Mouse (Mus musculus): ENCODE data around the gene Gprasp1.
A peak's percentile ranks its signal among the peaks of the same experiment; 100 is the strongest.
"Not testable (repeated sequence)": the region's sequence is repeated elsewhere in the genome, so short reads cannot be mapped to it uniquely, and the experiment has no call there.

Gene Gprasp1

DNA sequence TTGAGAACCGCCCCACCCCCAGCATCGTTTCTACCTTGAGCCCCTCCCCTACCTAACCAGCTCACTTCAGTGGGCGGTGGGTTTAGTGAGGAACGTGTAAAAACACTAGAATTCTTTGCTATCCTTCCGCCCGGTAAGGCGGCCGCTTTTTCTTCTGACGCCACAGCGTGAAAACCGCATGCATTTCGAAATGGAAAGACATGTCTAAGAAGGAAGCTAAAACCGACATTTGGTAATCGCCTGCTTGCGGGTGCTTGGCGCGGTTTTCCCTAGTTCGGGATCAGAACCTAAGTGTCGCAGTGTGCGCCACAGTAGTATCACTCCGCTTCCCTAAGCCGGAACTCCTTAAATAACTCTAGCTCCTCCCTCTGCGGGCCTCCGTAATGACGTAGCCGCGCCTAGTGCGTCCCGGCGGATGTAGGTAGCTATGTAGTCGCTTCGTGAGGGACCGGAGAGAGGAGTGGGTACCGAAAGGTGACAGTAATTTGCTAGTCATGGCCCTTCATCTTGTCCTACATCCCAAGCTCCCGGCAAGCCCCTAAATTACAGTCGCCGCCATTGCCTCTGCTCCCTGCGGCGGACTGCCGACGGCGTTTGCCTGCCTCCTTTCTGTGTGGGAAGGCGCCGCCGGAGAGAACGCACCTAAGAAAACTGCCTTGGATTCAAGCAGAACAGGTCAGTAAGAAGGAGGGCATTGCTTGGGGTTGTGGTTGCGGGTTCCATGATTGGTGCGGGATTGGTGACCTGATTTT is at the start of gene Gprasp1, which contains the start of gene Armcx5:
Gene Gprasp1 (plus strand): TSS at position 430 of the 752 bp plus-strand sequence.
Gene Armcx5 (plus strand): TSS at position 430 of the 752 bp plus-strand sequence.
- DNase-seq, result peak; percentile 72

DNA sequence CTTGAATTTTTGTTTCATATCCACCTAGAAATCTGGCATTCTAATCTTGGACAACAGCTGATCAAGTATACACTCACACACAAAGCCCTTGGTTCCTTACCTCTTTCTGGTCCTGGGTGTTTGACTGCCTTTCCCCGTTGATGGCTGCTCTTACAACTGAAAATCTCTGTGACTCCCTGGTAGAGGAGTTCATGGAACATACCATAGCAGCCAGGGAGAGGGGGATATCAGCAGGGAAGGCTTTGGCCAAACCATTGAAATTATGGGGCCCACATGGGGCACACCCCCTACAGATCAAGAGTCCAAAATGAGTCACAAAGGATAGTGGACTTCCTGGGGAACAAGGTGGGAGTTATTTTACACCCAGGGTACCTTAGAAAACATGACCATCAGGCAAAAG is 48.9 kb upstream of the Gprasp1 start, which contains the start of gene Tcp11x2:
Gene Tcp11x2 (minus strand): TSS at position 158 of the 400 bp plus-strand sequence.
- DNase-seq, result no peak

DNA sequence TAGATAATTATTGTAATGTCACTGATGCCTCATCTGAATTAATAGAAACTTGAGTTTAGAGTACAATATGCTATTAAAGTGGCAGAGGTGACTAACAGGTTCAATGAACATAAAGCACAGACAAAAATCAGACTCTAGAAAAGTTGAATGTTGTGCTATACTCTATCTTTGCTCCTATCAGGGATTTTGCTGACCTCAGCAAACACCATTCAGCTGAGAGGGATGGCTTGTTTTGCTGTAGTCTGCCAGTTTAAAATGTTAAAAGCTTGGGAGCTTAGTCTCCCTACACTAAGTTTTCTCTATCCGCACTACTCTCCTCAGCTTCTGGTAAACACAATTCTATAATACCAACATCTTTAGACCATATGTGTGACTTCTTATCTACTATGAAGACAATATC is 39.4 kb upstream of the Gprasp1 start:
- DNase-seq, result no peak

- no peak for DNase-seq
Measured at GRCm38 (mm10) chrX:135704349-135704748, 38.2 kb upstream of the Gprasp1 start.

- DNase-seq, result no peak
Measured at GRCm38 (mm10) chrX:135712845-135713244, 29.7 kb upstream of the Gprasp1 start.

DNA sequence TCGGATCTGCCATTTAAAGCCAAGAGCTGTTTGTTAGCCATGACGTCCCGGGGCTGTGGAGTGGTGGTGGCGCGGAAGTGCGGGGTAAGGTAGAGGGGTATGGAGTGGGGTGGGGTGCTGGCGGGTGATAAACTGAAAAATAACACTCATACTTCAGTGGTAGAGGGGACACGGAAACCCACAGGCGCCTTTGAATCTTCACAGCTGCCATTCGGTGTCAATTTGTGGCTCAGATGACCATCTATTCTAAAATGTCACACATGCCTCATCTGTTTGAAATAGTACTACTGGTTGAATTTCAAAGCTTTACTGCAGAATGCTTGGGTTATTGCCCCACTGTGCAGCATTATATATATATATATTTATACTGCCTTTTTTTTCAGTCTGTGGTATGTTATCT is 17.4 kb upstream of the Gprasp1 start, which contains the start of gene Tmsb15a:
Gene Tmsb15a (minus strand): TSS at position 101 of the 400 bp plus-strand sequence.
- no peak for DNase-seq

DNA sequence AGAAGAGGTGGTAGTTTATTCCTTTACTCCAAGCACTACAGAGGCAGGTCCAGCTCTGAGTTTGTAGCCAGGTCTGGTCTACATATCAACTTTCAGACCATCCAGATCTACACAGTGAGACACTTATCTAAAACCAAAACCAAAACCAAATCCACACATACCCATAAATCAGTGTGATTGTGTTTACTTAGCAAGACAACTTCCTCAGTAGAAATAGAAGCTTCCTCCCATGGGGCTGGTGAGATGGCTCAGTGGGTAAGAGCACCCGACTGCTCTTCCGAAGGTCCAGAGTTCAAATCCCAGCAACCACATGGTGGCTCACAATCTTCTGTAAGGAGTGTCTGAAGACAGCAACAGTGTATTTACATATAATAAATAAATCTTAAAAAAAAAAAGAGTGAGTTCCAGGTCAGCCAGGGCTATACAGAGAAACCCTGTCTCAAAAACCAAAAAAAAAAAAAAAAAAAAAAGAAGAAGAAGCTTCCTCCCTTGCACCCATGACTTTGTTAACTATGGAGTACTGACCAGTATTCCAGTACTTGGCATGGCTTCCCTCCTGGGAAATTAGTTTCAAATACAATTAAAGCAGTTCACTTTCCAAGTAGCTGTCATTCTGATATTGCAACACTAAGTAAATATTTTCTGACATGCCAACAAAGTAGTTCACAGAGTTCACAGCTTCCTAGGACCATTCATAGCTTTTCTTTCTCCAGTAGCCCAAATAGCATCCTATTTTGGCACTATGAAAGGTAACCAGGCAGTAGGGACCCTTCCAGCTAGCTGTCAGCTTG is 3.6 kb upstream of the Gprasp1 start:
- no peak for DNase-seq

DNA sequence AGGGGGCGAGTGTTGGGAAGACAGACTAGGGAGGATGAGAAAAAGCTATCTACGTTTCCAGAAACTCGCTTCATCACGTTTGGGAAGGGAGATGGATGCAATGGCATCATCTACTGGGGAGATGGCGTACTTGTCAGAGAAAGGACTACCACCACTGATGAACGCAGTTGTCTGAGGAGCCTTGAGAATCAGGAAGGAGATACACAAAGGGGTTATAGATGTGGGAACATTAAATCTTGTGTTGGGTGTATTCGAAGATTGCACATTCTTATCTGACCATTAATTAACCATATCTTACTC is 473 bp downstream of the Gprasp1 start:
- no peak for DNase-seq

GRCm38 (mm10) chrX:135745376-135745775 is 2.8 kb downstream of the Gprasp1 start:
- not testable (repeated sequence) for DNase-seq

DNA sequence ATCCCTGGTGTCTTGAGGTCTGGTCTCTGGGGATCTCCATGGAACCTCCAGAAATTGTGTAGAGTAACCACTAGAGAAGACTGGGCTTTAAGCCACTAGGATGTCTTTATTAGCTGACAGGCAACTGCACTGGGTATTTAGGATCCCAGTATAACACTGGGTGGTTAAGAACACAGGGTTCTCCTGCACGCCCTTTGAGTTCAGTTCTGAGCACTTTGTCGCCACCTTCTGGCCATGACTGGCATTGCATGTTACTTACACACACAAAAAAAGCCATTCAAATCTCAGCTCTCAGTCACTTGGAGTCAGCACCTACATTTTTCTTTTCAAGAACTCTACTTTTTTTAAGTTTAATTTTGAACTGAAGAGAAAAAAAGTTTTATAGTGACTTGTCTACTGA is 10.3 kb downstream of the Gprasp1 start:
- peak; percentile 80 for DNase-seq

DNA sequence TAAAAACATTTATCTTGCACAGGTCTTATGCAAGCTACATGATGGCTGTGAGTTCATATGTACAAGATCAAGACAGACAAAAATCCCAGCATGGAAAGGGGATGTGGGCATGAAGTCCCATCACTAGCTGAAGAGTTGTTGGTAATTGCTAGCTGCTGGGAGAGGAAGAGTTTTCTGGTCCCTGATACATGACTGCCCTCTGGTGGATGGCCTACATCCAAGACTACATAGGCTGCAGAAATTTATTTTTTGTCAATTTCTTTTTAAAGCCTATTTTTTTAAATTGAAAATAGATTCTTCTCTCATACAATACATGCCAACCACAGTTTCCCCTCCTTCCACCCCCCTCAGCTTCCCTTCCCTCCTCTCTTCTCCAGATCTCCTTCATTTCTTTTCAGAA is 19.2 kb downstream of the Gprasp1 start:
- peak; percentile 41 for DNase-seq

- DNase-seq, result no peak
Measured at GRCm38 (mm10) chrX:135768043-135768548, 25.6 kb downstream of the Gprasp1 start.

- no peak for DNase-seq
Measured at GRCm38 (mm10) chrX:135768565-135768964, 26.0 kb downstream of the Gprasp1 start.

- no peak for DNase-seq
Measured at GRCm38 (mm10) chrX:135791536-135791935, 49.0 kb downstream of the Gprasp1 start.

DNA sequence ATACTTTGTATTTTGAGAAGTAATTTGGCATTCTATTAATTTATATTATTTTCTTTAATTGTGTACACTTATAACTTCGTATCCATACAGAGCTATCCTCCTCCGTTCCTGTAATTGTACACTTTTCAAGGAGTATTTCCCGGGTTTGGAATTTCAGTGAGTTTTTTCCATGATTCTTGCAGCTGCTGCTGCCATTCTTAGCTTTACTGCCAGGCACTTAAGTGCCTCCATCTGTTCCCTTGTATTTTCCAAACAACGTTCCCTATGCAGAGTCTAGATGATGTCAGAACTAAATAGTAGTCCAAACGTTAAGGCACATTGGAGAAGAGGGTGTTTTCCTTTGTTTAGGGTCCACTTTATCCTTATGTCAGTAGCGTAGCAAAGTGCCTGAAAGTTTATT is 49.8 kb downstream of the Gprasp1 start:
- DNase-seq, result no peak

- peak; percentile 72 for DNase-seq
Measured at GRCm38 (mm10) chrX:135795591-135796304, 53.2 kb downstream of the Gprasp1 start.

- DNase-seq, result peak; percentile 27
Measured at GRCm38 (mm10) chrX:135796305-135797211, 54.0 kb downstream of the Gprasp1 start.

DNA sequence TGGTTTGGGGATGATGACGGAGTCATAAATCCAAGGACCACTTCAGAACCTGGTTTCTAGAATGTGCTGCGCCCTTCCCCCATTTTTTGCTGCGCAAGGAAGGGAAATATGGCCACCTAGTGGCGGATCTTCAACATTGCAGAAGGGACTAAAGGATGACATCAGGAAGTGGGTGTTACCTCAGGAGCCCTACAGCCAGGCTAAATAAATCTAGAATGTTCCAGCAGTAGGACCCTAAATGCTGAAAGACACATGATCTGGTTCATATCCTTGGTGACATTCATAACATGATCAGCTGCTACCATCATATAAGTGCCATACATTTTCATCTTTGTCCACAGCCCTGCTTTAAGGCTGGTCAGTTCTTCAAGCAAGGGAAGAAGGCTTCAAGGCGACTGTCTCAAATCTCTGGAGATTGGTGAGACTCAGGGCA is 54.7 kb downstream of the Gprasp1 start, which contains the start of gene Bhlhb9:
Gene Bhlhb9 (plus strand): TSS at position 383 of the 433 bp plus-strand sequence.
- DNase-seq, result peak; percentile 41

- DNase-seq, result no peak
Measured at GRCm38 (mm10) chrX:135804149-135804548, 61.6 kb downstream of the Gprasp1 start.

DNA sequence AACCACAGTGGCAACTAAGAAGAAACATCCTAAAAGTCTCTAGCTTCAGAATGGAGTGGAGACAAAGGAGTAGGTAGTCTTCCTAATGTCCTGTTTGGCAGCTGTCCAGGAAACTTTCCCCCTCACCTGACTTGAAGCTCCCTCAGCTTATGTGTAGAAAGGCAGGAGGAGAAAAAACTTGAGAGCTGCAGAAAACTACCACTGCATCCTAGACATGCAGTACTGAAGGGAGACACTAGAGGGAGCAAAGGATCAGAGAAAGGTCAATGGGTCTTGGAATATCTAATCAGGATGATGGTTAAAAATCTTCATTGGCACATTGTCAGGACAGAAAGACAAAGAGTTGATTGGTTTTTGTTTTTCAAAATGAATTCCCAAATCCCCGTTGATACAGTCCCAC is 63.2 kb downstream of the Gprasp1 start:
- peak; percentile 10 for DNase-seq

DNA sequence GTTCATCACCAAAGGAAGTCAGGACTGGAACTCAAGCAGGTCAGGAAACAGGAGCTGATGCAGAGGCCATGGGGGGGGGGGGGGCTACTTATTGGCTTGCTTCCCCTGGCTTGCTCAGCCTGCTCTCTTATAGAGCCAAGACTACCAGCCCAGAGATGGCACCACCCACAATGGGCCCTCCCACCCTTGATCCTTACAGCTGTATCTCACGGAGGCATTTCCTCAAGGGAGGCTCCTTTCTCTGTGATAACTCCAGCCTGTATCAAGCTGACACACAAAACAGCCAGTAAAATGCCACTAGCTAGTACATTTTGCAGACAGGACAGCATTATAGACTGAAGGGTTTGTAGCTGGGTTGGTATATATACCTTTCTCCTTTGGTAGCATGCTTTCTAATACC is 93.4 kb downstream of the Gprasp1 start:
- DNase-seq, result not testable (repeated sequence)

GRCm38 (mm10) chrX:135837896-135838295 is 95.4 kb downstream of the Gprasp1 start:
- DNase-seq, result no peak
